Mouse (Mus musculus) brain, embryonic 14.5 days (tissue): ENCODE measurements around the gene Tal1. TPM values are rescaled to one million over a fixed set of nuclear protein-coding genes. Genes with fewer than 3 reads are reported as not detected.

Experiments
- DNase-seq: peaks from one replicate; pipeline ENCODE4 v3.0.0-alpha.2; 2011; ENCODE audit warnings: low read depth
- CTCF ChIP-seq: fragments of 200-500 bp; IDR thresholded peaks from 2 replicates; pipeline ENCODE4 v1.5.1; 2012; ENCODE audit warnings: inconsistent platforms, mild to moderate bottlenecking, moderate library complexity, borderline replicate concordance; ENCODE audit not compliant: insufficient read depth, insufficient read length; ENCODE audit errors: extremely low read depth
- POLR2A ChIP-seq: fragments of 200-500 bp; IDR thresholded peaks from 2 replicates; pipeline ENCODE4 v1.6.1; 2012; ENCODE audit warnings: mild to moderate bottlenecking, inconsistent platforms, borderline replicate concordance; ENCODE audit not compliant: poor library complexity, insufficient read depth, insufficient read length, severe bottlenecking; ENCODE audit errors: extremely low read depth
- polyA plus RNA-seq: library from polyadenylated mRNA; depleted of rRNA; stranded (reverse); fragments of >200 nt; gene quantifications from 2 replicates; pipeline ENCODE4 v1.2.3, GENCODE M21; 2012; rRNA removed

Gene Tal1
- polyA plus RNA-seq, 1 experiment, result 29.7 TPM

GRCm38 (mm10) chr4:115095671-115096434 lies 39.6 kb downstream of the Tal1 start:
- peak; percentile 68 for DNase-seq
- TF ChIP-seq CTCF (no peak), POLR2A (no peak)

- TF ChIP-seq CTCF (no peak), POLR2A (no peak)
- DNase-seq, result no peak
These were observed 40.4 kb downstream of the Tal1 start for GRCm38 (mm10) chr4:115096435-115097145.

- TF ChIP-seq CTCF (peak; percentile 71), POLR2A (no peak)
- peak; percentile 45 for DNase-seq
These were observed 40.9 kb downstream of the Tal1 start for GRCm38 (mm10) chr4:115097146-115097496.

- DNase-seq, result peak; percentile 86
- TF ChIP-seq CTCF (peak; percentile 96), POLR2A (no peak)
These were observed 45.5 kb downstream of the Tal1 start for GRCm38 (mm10) chr4:115101682-115102081.

- no peak for DNase-seq
- TF ChIP-seq POLR2A, result no peak
- no peak for TF ChIP-seq CTCF
These were observed 47.3 kb downstream of the Tal1 start for GRCm38 (mm10) chr4:115103510-115103909.

GRCm38 (mm10) chr4:115111167-115111566 lies 54.9 kb downstream of the Tal1 start:
- no peak for TF ChIP-seq CTCF
- TF ChIP-seq POLR2A, result no peak
- DNase-seq, result no peak

- no peak for TF ChIP-seq POLR2A
- TF ChIP-seq CTCF, result no peak
- no peak for DNase-seq
These were observed 57.0 kb downstream of the Tal1 start for GRCm38 (mm10) chr4:115113266-115113665.

- TF ChIP-seq CTCF, result no peak
- TF ChIP-seq POLR2A, result no peak
- DNase-seq, result no peak
These were observed 63.4 kb downstream of the Tal1 start for GRCm38 (mm10) chr4:115119642-115120041.

GRCm38 (mm10) chr4:115121162-115121561 lies 64.9 kb downstream of the Tal1 start:
- DNase-seq, result no peak
- no peak for TF ChIP-seq CTCF
- no peak for TF ChIP-seq POLR2A

Other genes with a start within 250 kb of the Tal1 start
- gene Gm12830, start 234.7 kb upstream of the Tal1 start, polyA plus RNA-seq, result not detected in 2 replicates
- gene Foxd2, start 147.6 kb upstream of the Tal1 start, polyA plus RNA-seq, result 0.93 and 1.1 TPM in 2 replicates
- 0.10 and 0.19 TPM in 2 replicates for gene Foxe3, start 130.4 kb upstream of the Tal1 start, polyA plus RNA-seq
- gene Cmpk1, start 69.2 kb upstream of the Tal1 start, polyA plus RNA-seq, result 64.5 and 71.7 TPM in 2 replicates
- 6.4 and 9.9 TPM in 2 replicates for gene Stil, start 56.3 kb upstream of the Tal1 start, polyA plus RNA-seq
- gene Pdzk1ip1, start 32.3 kb downstream of the Tal1 start, polyA plus RNA-seq, result 3.4 and 3.9 TPM in 2 replicates
- gene Cyp4x1, start 77.9 kb downstream of the Tal1 start, polyA plus RNA-seq, result 4.7 and 7.4 TPM in 2 replicates
- gene Cyp4a29, start 185.7 kb downstream of the Tal1 start, polyA plus RNA-seq, result not detected in 2 replicates
- gene Cyp4a12a, start 242.6 kb downstream of the Tal1 start, polyA plus RNA-seq, result not detected in 2 replicates